Mouse (Mus musculus) intestine, embryonic 15.5 days (tissue): ENCODE data around the gene Dek. TPM values are rescaled to one million over a fixed set of nuclear protein-coding genes. Genes with fewer than 3 reads are reported as not detected.

Experiments used
- ATAC-seq: fragments of 200-750 bp; cut with Nextera tagmentation; 2 replicates; pipeline ENCODE4 v1.8.0; 2017; ENCODE audit warnings: moderate TSS enrichment, moderate library complexity
- H3K27ac ChIP-seq: fragments of 300-500 bp; sonication (generic); 2 replicates; pipeline ENCODE4 v1.5.1; 2015; ENCODE audit warnings: mild to moderate bottlenecking, inconsistent platforms
- H3K27me3 ChIP-seq: fragments of 300-500 bp; sonication (generic); replicated peaks from 2 replicates; pipeline ENCODE4 v1.6.1; 2015; ENCODE audit warnings: inconsistent platforms
- H3K36me3 ChIP-seq: fragments of 300-500 bp; sonication (generic); 2 replicates; pipeline ENCODE4 v1.6.1; 2015; ENCODE audit warnings: inconsistent platforms
- H3K4me1 ChIP-seq: fragments of 300-500 bp; sonication (generic); replicated peaks from 2 replicates; pipeline ENCODE4 v1.6.1; 2015; ENCODE audit warnings: inconsistent platforms
- H3K4me2 ChIP-seq: fragments of 300-500 bp; sonication (generic); replicated peaks from 2 replicates; pipeline ENCODE4 v1.6.1; 2015; ENCODE audit warnings: mild to moderate bottlenecking, inconsistent platforms
- H3K4me3 ChIP-seq: fragments of 300-500 bp; sonication (generic); replicated peaks from 2 replicates; pipeline ENCODE4 v1.5.1; 2015; ENCODE audit warnings: inconsistent platforms
- H3K9ac ChIP-seq: fragments of 300-500 bp; sonication (generic); 2 replicates; pipeline ENCODE4 v1.6.1; 2015; ENCODE audit warnings: inconsistent platforms
- H3K9me3 ChIP-seq: fragments of 300-500 bp; sonication (generic); 2 replicates; pipeline ENCODE4 v1.6.1; 2016; ENCODE audit warnings: inconsistent platforms
- WGBS: fragments of 180-500 bp; shearing (Covaris S2); methylation state at CpG from one replicate; pipeline ENCODE4 v1.1.7; 2015; 5-methylcytosine and 5-hydroxymethylcytosine counted together
- polyA plus RNA-seq: library from polyadenylated mRNA; unstranded; fragments of >200 nt; fragmentation: Nextera tagmentation; extraction: Ambion mirVana; gene quantifications from 2 replicates; pipeline ENCODE4 v1.2.1, GENCODE M21; 2015

Gene Dek
- polyA plus RNA-seq, 1 experiment from 2014 or later, result 251 TPM

DNA sequence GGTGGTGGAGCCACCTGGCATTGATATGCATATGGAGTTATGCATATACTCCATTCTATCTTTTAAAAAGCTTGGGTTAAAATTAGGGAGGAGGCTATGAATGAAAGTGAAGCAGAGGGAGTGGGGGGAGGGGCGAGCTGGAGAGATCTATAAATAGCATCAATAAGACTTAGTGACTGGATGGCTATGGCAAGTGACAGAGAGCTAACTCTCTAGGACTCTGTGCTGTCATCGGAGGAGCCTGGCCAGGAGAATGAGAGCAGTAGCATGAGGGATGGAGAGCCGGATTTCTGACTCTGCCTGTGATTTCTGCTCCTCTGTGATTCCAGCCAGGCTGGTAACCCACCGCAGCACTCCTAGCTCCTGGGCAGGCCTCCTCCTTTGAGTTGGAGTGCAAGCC, 23.1 kb upstream of the Dek start:
- no peak overlapping the region for H3K9ac ChIP-seq

DNA sequence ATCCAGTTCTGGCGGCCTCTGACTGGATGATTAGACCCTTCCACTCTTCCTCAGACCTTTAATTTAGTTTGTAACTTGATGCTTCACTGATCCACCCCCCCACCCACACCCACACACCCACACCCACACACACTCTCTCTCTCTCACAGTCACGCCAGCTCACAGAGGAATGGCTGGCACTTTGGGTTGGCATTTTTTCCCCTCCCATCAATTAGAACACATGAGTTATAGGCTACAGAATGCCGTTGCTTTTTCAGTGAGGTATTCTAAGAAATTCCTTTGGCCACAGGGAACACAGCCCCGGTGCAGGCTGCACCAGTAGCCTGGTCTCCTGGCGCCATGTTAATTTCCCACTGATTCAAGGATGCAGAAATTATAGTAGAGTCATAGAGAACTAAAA, 19.6 kb upstream of the Dek start:
- Histone ChIP-seq H3K9ac (no peak overlapping the region), H3K36me3 (no peaks in the 10 kb centered on the region), H3K27ac (no peak overlapping the region), H3K4me2 (no peak overlapping the region), H3K9me3 (no peaks in the 10 kb centered on the region), H3K4me1 (0 out of 2 replicates have a peak, but pooled peaks cover 8% of the 10 kb centered on the region), H3K4me3 (no peak overlapping the region), H3K27me3 (peaks cover 11% of the 10 kb centered on the region; the same call in 1 of the 2 replicates)
- no peak for ATAC-seq
- WGBS, result 80% methylated on average over 5 of the region's 5 CpGs

More for the DNA sequence above, 23.1 kb upstream of the Dek start:
- H3K36me3 ChIP-seq, result no peaks in the 10 kb centered on the region
- H3K27me3 ChIP-seq, result no peaks in the 10 kb centered on the region
- no peak overlapping the region for H3K4me3 ChIP-seq
- H3K27ac ChIP-seq, result no peak overlapping the region
- no peaks in the 10 kb centered on the region for H3K4me1 ChIP-seq
- no peak overlapping the region for H3K4me2 ChIP-seq
- 59% methylated on average over 4 of the region's 4 CpGs for WGBS
- no peaks in the 10 kb centered on the region for H3K9me3 ChIP-seq
- no peak for ATAC-seq

DNA sequence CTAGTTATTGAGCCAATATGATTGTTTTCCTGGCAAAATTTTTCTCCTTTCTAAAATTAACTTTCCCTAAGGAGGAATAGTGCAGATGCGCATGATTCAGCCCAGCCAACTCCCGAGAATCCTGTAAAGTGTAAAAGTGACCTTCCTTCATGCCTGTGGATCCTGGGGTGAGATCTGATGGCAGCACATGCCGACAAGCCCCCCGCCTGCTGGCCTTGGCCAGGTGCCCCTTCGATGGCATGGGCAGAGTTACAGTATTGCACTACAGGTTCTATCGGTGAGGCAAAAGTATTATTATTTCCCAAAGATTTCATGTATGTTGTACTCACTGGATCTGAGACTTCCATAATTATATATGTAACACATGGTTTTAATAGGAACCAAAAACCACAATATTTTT, 19.0 kb upstream of the Dek start:
- WGBS, result 87% methylated on average over 6 of the region's 6 CpGs
- Histone ChIP-seq H3K4me2 (no peak overlapping the region), H3K9ac (no peak overlapping the region), H3K27ac (no peak overlapping the region), H3K9me3 (no peaks in the 10 kb centered on the region), H3K36me3 (no peaks in the 10 kb centered on the region), H3K4me3 (no peak overlapping the region), H3K27me3 (peaks cover 11% of the 10 kb centered on the region; the same call in 1 of the 2 replicates), H3K4me1 (0 out of 2 replicates have a peak, but pooled peaks cover 8% of the 10 kb centered on the region)
- no peak for ATAC-seq

DNA sequence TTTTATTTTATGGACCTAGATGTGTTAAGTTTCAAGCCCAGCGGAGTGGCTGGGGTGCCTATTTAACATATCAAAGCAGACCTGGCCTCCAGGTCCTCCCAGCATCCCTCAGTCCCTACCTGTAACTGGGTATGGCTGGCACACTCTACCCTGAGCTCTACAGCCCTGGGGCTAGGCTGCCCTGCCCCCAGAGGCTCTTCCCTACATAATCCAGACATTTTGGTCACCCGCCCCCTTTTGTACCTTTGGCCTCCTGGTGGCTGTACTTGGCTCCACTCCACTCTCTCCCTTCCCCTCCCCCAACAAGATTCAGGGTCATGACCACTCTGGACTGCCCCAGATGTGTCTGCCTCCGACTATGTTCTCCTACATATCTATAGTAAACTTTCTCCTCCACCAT, 18.4 kb upstream of the Dek start:
- Histone ChIP-seq H3K36me3 (no peaks in the 10 kb centered on the region), H3K4me3 (no peak overlapping the region), H3K27me3 (peaks cover 11% of the 10 kb centered on the region; the same call in 1 of the 2 replicates), H3K4me2 (no peak overlapping the region), H3K4me1 (0 out of 2 replicates have a peak, but pooled peaks cover 8% of the 10 kb centered on the region), H3K9me3 (no peaks in the 10 kb centered on the region), H3K9ac (no peak overlapping the region), H3K27ac (no peak overlapping the region)
- 59% methylated on average over 3 of the region's 3 CpGs for WGBS
- no peak for ATAC-seq

DNA sequence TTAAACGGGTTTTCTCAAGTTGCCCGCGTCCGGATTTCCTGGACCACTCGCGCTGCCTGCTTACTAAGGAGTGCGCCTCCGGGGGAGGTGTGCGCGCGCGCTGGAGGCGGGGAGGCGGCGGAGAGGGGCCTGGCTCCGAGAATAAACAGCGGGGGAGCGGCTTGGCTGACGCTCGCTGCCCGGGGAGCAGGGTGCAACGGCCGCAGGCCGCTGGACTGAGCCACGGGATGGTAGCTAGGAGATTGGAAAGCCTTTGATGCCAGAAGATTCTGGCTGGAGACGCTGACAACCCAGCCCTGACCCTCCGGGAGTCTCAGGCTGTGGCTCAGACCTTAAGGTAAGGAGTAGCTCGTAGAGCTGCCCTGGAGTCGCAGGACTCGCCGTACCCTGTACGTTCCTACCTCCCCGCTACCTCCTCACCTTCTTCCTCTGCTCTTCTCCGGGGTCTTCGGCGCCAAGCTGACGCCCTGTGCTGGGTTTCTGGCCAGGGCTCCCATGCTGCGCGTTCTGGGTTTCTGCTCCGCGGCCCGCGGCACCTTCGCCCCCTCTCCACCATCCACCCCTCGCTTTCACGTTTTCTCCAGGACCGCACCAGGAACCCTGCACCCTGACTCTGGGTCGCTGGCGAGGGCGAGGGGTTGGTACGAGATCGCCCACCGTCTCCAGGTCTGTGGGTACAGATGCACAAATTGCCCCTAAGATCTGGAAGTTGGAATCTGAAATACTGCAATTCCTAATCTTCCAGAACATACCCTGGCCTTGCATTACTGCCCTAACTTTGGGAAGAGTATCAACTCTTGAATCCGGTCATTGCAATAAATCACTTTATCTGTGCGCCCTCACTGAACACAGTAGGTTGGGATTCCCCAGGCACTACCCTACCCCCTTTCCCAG, 16.8 kb upstream of the Dek start, which contains the start of gene Rnf144b:
TSS of gene Rnf144b (plus strand) at position 120 of the 894 bp plus-strand sequence.
- peak; percentile 74 for ATAC-seq
- no peaks in the 10 kb centered on the region for H3K36me3 ChIP-seq
- H3K4me2 ChIP-seq, result peak within 1 kb of the TSS; percentile 99
- peak within 1 kb of the TSS; percentile 45 for H3K9ac ChIP-seq
- H3K4me3 ChIP-seq, result peak within 1 kb of the TSS; percentile 51
- H3K27me3 ChIP-seq, result peaks cover 11% of the 10 kb centered on the region; the same call in 1 of the 2 replicates
- H3K27ac ChIP-seq, result no peak within 1 kb of the TSS
- 1% methylated on average over 55 of the region's 55 CpGs for WGBS
- H3K9me3 ChIP-seq, result no peaks in the 10 kb centered on the region
- 0 out of 2 replicates have a peak, but pooled peaks cover 8% of the 10 kb centered on the region for H3K4me1 ChIP-seq

DNA sequence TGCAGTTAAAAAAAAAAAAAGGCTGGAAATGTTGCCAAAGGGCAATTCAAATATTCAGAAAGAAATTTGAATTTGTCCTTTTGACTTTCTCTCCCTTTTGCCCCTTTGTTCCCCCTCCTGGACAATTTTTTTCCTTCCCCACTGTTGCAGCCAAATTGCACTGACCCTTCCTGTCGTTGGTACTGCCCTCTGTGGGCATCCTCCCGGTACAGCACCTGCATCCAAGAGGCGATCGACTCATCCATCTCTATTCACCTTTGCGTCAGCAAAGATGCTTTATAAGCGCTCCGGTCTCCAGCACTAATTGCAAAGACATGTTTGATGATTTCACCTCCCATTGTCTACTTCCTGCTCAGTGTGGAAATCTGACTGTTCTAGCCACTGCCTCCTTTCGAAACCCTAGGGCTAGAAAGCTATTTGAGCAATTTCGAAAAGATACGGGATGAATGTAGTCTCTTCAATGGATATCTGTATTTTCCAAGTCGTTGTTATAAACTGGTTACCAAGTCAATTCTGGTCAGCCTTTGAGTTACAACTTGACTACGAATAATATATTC, 15.4 kb upstream of the Dek start:
- 0 out of 2 replicates have a peak, but pooled peaks cover 8% of the 10 kb centered on the region for H3K4me1 ChIP-seq
- H3K4me2 ChIP-seq, result no peak overlapping the region
- WGBS, result 39% methylated on average over 12 of the region's 12 CpGs
- no peak for ATAC-seq
- no peak overlapping the region for H3K9ac ChIP-seq
- no peaks in the 10 kb centered on the region for H3K9me3 ChIP-seq
- no peaks in the 10 kb centered on the region for H3K36me3 ChIP-seq
- peaks cover 11% of the 10 kb centered on the region; the same call in 1 of the 2 replicates for H3K27me3 ChIP-seq
- no peak overlapping the region for H3K4me3 ChIP-seq
- H3K27ac ChIP-seq, result no peak overlapping the region

GRCm38 (mm10) chr13:47116000-47116399, 10.0 kb upstream of the Dek start:
- ATAC-seq, result no peak
- Histone ChIP-seq H3K27ac (no peak overlapping the region), H3K9ac (no peak overlapping the region), H3K36me3 (no peaks in the 10 kb centered on the region), H3K27me3 (no peaks in the 10 kb centered on the region), H3K4me3 (no peak overlapping the region), H3K4me2 (no peak overlapping the region), H3K9me3 (no peaks in the 10 kb centered on the region), H3K4me1 (no peaks in the 10 kb centered on the region)
- WGBS, result 81% methylated on average over 3 of the region's 3 CpGs

GRCm38 (mm10) chr13:47112924-47113323, 6.9 kb upstream of the Dek start:
- Histone ChIP-seq H3K27ac (no peak overlapping the region), H3K27me3 (no peaks in the 10 kb centered on the region), H3K4me2 (no peak overlapping the region), H3K4me1 (no peaks in the 10 kb centered on the region), H3K36me3 (no peaks in the 10 kb centered on the region), H3K4me3 (no peak overlapping the region), H3K9me3 (no peaks in the 10 kb centered on the region), H3K9ac (no peak overlapping the region)
- whole genome bisulfite sequencing, result 48% methylated on average over 3 of the region's 3 CpGs
- ATAC-seq, result peak; percentile 77

DNA sequence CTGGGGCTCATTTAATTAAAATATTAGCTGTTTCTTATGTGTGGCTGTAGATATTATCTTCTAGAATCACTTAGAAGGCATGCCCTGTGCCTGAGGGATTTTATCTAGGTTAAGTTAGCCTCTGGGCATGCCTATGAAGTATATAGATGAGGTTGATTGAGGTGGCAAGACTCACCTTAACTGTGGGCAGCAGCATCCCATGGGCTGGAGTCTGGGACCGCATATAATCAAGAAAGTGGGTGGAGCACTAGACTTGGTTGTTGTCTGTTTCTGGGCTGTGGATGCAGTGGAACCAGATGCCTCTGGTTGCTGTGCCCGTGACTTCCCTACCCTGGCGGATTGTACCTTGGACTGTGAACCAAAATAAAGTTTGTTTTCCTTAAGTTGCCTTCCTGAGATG, 6.1 kb upstream of the Dek start:
- 78% methylated on average over 3 of the region's 3 CpGs for WGBS
- no peaks in the 10 kb centered on the region for H3K36me3 ChIP-seq
- H3K4me2 ChIP-seq, result no peak overlapping the region
- ATAC-seq, result no peak
- H3K27me3 ChIP-seq, result no peaks in the 10 kb centered on the region
- no peaks in the 10 kb centered on the region for H3K9me3 ChIP-seq
- H3K4me3 ChIP-seq, result no peak overlapping the region
- H3K4me1 ChIP-seq, result 0 out of 2 replicates have a peak, but pooled peaks cover 4% of the 10 kb centered on the region
- no peak overlapping the region for H3K27ac ChIP-seq
- H3K9ac ChIP-seq, result no peak overlapping the region

GRCm38 (mm10) chr13:47111185-47111584, 5.2 kb upstream of the Dek start:
- ATAC-seq, result no peak
- H3K4me2 ChIP-seq, result no peak overlapping the region
- no peaks in the 10 kb centered on the region for H3K36me3 ChIP-seq
- H3K4me3 ChIP-seq, result no peak overlapping the region
- 0 out of 2 replicates have a peak, but pooled peaks cover 5% of the 10 kb centered on the region for H3K4me1 ChIP-seq
- 77% methylated on average over 3 of the region's 3 CpGs for WGBS
- no peaks in the 10 kb centered on the region for H3K27me3 ChIP-seq
- no peak overlapping the region for H3K9ac ChIP-seq
- H3K9me3 ChIP-seq, result no peaks in the 10 kb centered on the region
- no peak overlapping the region for H3K27ac ChIP-seq

GRCm38 (mm10) chr13:47109239-47109638, 3.2 kb upstream of the Dek start:
- ATAC-seq, result no peak

GRCm38 (mm10) chr13:47106580-47106888, 533 bp upstream of the Dek start:
- Histone ChIP-seq H3K4me3 (peak overlapping the region; percentile 96), H3K27ac (peak overlapping the region; percentile 100), H3K4me2 (peak overlapping the region; percentile 64), H3K9me3 (no peaks in the 10 kb centered on the region), H3K4me1 (peaks cover 18% of the 10 kb centered on the region), H3K36me3 (no peaks in the 10 kb centered on the region), H3K9ac (peak overlapping the region; percentile 96), H3K27me3 (no peaks in the 10 kb centered on the region)
- ATAC-seq, result peak; percentile 31
- WGBS, result 0% methylated on average over 20 of the region's 20 CpGs

More at GRCm38 (mm10) chr13:47109239-47109638, 3.2 kb upstream of the Dek start:
- Histone ChIP-seq H3K36me3 (no peaks in the 10 kb centered on the region), H3K9me3 (no peaks in the 10 kb centered on the region), H3K27me3 (no peaks in the 10 kb centered on the region), H3K9ac (no peak overlapping the region), H3K4me3 (no peak overlapping the region), H3K27ac (no peak overlapping the region), H3K4me1 (peaks cover 6% of the 10 kb centered on the region; the same call in 1 of the 2 replicates), H3K4me2 (no peak overlapping the region)
- 45% methylated on average over 2 of the region's 2 CpGs for WGBS
